Mouse (Mus musculus): ENCODE measurements at regions not wholly inside any gene's neighbourhood (a gene's known extent, or its start where the extent isn't known, plus 50 kb on each side); places are given as distances from the start of the nearest gene placed in this dataset.

- DNase-seq (ENCODE audit: extremely low spot score in 1 of 2, low spot score in 2 of 2) = no peak
- intact Hi-C loops (cut with DNase I) = no loop called here
These were observed 59.7 kb upstream of the Ikzf2 start for GRCm38 (mm10) chr1:69746575-69747290.

GRCm38 (mm10) chr1:69752724-69753123, 65.7 kb upstream of the Ikzf2 start:
- intact Hi-C loops (cut with DNase I) = no loop called here
- DNase-seq (ENCODE audit: extremely low spot score in 1 of 2, low spot score in 2 of 2) = no peak

- DNase-seq (ENCODE audit: extremely low spot score in 1 of 2, low spot score in 2 of 2) = no peak
- intact Hi-C loops (cut with DNase I) = no loop called here
These were observed 69.1 kb upstream of the Spag16 start for GRCm38 (mm10) chr1:69757702-69758101.

GRCm38 (mm10) chr1:69759544-69759943, 67.2 kb upstream of the Spag16 start:
- DNase-seq (ENCODE audit: extremely low spot score in 1 of 2, low spot score in 2 of 2) = peak in 1 of 2 experiments; percentile 6
- intact Hi-C loops (cut with DNase I) = no loop called here

- no peak for DNase-seq (ENCODE audit: extremely low spot score in 1 of 2, low spot score in 2 of 2)
- intact Hi-C loops (cut with DNase I) = loop anchor here (5.0 kb wide), 1 partner anchor 526 kb away; no protein-coding TSS in a partner anchor
These were observed 58.1 kb upstream of the Spag16 start for GRCm38 (mm10) chr1:69768714-69769113.

GRCm38 (mm10) chr1:69770209-69770608, 56.6 kb upstream of the Spag16 start:
- DNase-seq (ENCODE audit: extremely low spot score in 1 of 2, low spot score in 2 of 2) = no peak
- intact Hi-C loops (cut with DNase I) = loop anchor here (10.0 kb wide), 1 partner anchor 445 kb away; no protein-coding TSS in a partner anchor

GRCm38 (mm10) chr1:69771436-69771835, 55.3 kb upstream of the Spag16 start:
- no peak for DNase-seq (ENCODE audit: extremely low spot score in 1 of 2, low spot score in 2 of 2)
- intact Hi-C loops (cut with DNase I) = loop anchor here (10.0 kb wide), 1 partner anchor 447 kb away; no protein-coding TSS in a partner anchor

- intact Hi-C loops (cut with DNase I) = loop anchor here (10.0 kb wide), 1 partner anchor 451 kb away; no protein-coding TSS in a partner anchor
- DNase-seq (ENCODE audit: extremely low spot score in 1 of 2, low spot score in 2 of 2) = no peak
These were observed 51.2 kb upstream of the Spag16 start for GRCm38 (mm10) chr1:69775589-69775988.

Measured in left cerebral cortex, postnatal 10 days (tissue).